In genomic region chr4:25037260-25037659, GRCm38 (mm10) we compare ENCODE assay signal across 22 mouse cellular contexts.
"Had no signal": no experiment of that assay in that cellular context is flagged by ENCODE, and none has a peak within 500 bp of the region (broad histone marks: within the 10 kb centered on the region; RNA-seq: fewer than 3 reads in every experiment).

No protein-coding gene starts in this region.

- H3K27me3 ChIP-seq: heart, embryonic 12.5 days; hindbrain, embryonic 12.5 days; intestine, embryonic 15.5 days; liver, embryonic 12.5 days had no signal

- H3K27ac ChIP-seq: heart, adult 2 months; hindbrain, embryonic 10.5 days; hindbrain, embryonic 12.5 days; hindbrain, embryonic 14.5 days; intestine, embryonic 15.5 days; layer of hippocampus, adult 2 months; left cerebral cortex, adult 2 months; liver, embryonic 12.5 days had no signal

- DNase-seq: gastrocnemius, postnatal 14 days; gastrocnemius, postnatal 36 days; heart, adult 11 months; heart, adult 2 months; heart, postnatal 10 days; heart, postnatal 4 days; kidney, adult 18-20 months; kidney, adult 8-10 months; kidney, postnatal 10 days; kidney, postnatal 25 days; kidney, postnatal 4 days had no signal

- H3K36me3 ChIP-seq: heart, embryonic 12.5 days; hindbrain, embryonic 10.5 days; hindbrain, embryonic 12.5 days; intestine, embryonic 15.5 days; liver, embryonic 12.5 days had no signal

- ATAC-seq: hindbrain, embryonic 16.5 days; inflammation-experienced regulatory T-cells, adult 6 months; intestine, embryonic 15.5 days; intestine, postnatal 0 days; liver, embryonic 12.5 days had no signal

- H3K9me3 ChIP-seq: heart, embryonic 12.5 days; hindbrain, embryonic 12.5 days; intestine, embryonic 15.5 days; liver, embryonic 12.5 days had no signal

- H3K9ac ChIP-seq: heart, embryonic 12.5 days; hindbrain, embryonic 12.5 days; hindbrain, embryonic 14.5 days; intestine, embryonic 15.5 days; liver, embryonic 12.5 days had no signal

- H3K4me2 ChIP-seq: heart, embryonic 12.5 days; hindbrain, embryonic 12.5 days; hindbrain, embryonic 14.5 days; intestine, embryonic 15.5 days; liver, embryonic 12.5 days had no signal

- H3K4me1 ChIP-seq: heart, embryonic 12.5 days; hindbrain, embryonic 10.5 days; hindbrain, embryonic 12.5 days; intestine, embryonic 15.5 days; liver, embryonic 12.5 days had no signal

- H3K4me3 ChIP-seq: heart, adult 2 months; heart, embryonic 12.5 days; hindbrain, embryonic 10.5 days; hindbrain, embryonic 12.5 days; intestine, embryonic 15.5 days; layer of hippocampus, adult 2 months; left cerebral cortex, adult 2 months; liver, embryonic 12.5 days had no signal
